Mouse (Mus musculus): Measurements from ENCODE around the gene Ppp2r2c. TPM values are rescaled to one million over a fixed set of nuclear protein-coding genes. Genes with fewer than 3 reads are reported as not detected.

Ppp2r2c gene
- total RNA-seq, 1 experiment from 2014 or later = 6.5 TPM

DNA sequence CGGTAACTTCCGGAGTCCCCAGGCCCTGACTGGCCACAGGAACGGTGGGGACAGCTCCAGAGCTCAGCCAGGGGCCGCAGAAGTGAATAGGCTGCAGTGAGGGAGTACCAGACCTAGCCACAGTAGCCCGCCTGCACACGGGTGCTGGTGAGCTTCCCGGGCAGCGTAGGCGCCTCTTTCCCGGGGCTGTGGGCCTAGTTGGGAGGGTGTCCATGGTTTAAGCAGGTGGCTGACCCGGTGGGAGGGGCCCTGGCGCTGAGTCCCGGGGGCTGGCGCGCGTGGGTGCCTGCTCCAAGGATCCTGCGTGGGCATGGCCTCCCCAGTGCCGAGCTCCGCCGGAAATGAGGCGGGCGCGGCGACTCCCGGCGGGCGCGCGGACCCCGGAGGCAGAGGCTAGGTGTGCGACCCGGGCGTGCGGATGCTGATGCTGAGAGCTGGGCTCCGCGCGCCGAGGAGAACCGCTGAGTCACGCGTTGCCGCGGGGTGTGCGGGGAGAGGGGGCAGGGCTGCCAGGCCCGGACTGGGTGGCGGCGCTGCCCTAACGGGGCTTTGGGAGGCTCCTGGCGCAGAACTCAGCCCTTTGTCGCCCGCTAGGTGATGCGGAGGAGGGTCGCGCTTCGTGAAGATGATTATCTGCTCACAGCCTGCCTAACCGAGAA lies 1.4 kb downstream of the Ppp2r2c start:
- peak; percentile 56 for DNase-seq

DNA sequence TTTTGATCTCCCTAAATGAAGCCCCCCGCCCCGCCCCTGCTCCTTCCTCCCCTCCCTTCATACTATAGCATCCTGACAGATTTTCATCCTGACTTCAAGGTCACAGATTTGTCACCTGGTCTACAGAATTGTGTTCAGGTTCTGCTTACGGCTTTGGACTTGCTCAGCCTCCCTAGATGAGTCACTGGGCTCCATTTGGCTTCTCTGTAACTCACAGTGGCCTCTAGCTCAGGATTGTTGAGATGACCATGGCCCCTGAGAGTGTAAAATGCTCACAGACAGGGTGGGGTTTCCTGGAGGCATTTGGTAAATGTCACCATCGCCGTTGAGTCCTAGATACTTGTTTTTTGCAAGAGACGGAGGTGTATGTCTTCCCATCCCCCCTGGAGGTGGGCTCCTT lies 2.6 kb downstream of the Ppp2r2c start:
- no peak for DNase-seq

- DNase-seq = no peak
Observed at GRCm38 (mm10) chr5:36875956-36876355, 7.6 kb downstream of the Ppp2r2c start.

GRCm38 (mm10) chr5:36876777-36877396 lies 8.6 kb downstream of the Ppp2r2c start:
- no peak for DNase-seq

- no peak for DNase-seq
Observed at GRCm38 (mm10) chr5:36877641-36878040, 9.3 kb downstream of the Ppp2r2c start.

GRCm38 (mm10) chr5:36878801-36879200 lies 10.5 kb downstream of the Ppp2r2c start:
- DNase-seq = no peak

DNA sequence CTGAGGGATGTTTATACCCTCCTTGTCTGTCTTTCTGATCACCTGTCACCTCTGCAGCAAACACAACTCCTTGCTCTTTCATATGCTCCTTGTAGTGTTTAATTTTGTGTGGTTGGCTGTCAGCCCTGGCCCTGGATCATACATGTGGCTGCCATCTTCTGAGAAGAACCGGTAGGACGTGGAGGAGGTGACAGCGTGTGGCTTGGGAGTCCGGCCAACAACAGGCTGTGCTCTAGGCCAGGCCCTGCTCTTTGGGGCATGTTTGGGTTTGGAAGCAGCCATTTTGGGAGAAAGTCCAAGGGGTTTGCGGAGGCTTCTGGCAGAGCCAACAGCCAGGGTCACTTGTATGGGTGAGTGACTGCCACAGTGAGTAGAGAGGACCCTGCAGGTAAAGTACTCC lies 12.3 kb downstream of the Ppp2r2c start:
- no peak for DNase-seq

- DNase-seq = no peak
Observed at GRCm38 (mm10) chr5:36883516-36883915, 15.2 kb downstream of the Ppp2r2c start.

DNA sequence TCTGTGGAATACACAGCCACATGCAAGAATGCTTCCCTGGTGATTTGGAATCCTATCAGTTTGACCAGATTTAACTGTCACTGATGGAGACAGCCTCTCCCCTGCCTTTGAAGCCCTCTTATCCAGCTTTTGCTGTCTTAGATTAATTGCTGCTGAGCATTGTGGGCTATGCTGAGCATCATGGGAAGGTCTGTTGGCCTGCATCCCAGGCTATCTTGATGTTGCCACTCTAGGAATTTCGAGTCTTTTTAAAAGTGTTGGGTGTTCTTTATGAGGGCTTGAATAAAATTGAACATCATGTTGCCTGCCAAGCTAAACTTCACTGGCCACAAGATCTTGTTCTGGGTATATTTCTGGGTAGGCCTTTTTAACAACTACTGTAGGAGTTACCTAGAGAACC lies 16.8 kb downstream of the Ppp2r2c start:
- no peak for DNase-seq

DNA sequence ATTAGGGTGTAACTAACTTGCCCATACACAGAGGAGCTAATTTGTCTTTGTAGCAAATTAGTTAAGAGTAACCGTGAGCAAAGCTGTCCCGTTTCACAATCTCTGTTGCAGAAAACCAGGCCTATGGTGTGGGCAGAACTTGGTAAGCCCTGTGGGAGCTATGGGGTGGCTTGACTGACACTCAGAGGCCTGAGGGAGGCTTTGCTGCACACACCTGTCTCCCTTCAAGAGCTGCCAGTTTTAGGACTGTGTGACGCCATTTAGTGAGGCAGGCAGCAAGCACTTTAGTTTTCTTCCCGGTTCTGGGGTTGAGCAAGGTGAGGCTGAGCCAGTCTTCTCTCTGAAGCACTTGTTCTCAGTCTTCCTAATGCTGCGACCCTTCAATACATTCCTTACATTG lies 17.3 kb downstream of the Ppp2r2c start:
- DNase-seq = no peak

GRCm38 (mm10) chr5:36886298-36886697 lies 18.0 kb downstream of the Ppp2r2c start:
- DNase-seq = no peak

- DNase-seq = no peak
Observed at GRCm38 (mm10) chr5:36886852-36887283, 18.6 kb downstream of the Ppp2r2c start.

GRCm38 (mm10) chr5:36887299-36887988 lies 19.1 kb downstream of the Ppp2r2c start:
- DNase-seq = no peak

DNA sequence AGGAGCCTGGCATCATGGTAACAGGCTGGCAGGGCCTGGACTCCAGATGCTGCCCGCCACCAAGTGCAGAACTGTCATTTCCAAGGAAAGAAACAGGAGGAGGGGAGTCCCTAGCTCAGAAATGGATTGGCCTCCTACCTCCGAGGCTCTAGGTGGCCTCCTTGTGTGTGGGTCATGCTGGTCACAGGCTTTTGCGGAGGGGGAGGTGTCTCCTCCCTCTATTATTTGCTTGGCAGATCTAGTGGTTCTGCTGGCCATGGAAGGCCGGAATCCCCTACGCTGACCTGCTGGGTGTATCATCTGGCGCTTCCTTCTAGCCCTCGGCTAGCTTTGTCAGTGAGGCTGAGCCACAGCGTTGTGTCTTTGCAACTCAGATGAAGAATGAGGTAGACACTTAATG lies 20.2 kb downstream of the Ppp2r2c start:
- no peak for DNase-seq

DNA sequence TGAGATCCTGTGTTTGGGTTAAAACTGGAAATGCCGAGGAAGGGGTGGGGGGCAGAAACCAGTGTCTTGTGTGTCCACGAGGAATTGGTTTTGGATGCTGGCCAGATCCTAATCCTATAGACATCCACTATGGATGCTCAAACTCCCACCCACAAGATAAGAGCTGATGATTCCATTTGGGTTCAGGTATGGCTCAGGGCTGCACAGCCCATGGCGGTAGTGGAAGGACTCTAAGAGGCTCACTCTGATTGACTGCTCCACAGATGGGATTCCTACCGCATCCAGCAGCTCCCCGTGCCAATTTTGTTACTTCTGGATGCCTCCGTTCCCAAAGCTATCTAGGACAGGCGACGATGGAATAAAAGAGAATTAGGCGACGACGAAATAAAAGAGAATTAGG lies 20.6 kb downstream of the Ppp2r2c start:
- no peak for DNase-seq

DNA sequence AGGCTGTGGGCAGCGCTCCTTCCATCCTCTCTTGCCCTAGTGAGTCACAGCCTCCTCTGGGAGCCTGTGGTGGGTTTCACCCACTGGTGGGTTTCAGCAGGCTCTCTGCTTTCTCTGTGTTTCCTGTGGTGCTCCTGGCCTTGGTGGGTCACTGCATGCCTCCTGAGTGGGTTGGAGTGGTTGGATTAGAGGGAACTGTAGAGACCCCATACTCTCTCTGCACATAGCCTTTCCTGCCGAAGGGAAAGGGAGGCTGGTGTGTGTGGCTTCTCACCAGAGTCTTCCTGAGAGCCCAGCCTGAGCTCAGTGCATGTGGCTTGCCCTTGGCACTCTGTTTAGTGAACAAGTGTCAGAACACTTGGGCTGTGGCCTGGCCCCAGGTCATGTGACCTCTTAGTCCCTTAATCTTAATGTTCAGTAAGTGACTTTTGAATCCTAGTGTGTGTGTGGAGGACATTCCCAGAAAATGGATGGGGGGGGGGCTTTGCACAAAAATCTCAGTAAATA lies 21.1 kb downstream of the Ppp2r2c start:
- DNase-seq = no peak

- peak; percentile 16 for DNase-seq
Observed at GRCm38 (mm10) chr5:36890794-36891193, 22.5 kb downstream of the Ppp2r2c start.

GRCm38 (mm10) chr5:36891793-36892470 lies 23.6 kb downstream of the Ppp2r2c start:
- DNase-seq = no peak

- DNase-seq = peak; percentile 20
Observed at GRCm38 (mm10) chr5:36893263-36893662, 24.9 kb downstream of the Ppp2r2c start.

- DNase-seq = no peak
Observed at GRCm38 (mm10) chr5:36894070-36894469, 25.8 kb downstream of the Ppp2r2c start.

DNA sequence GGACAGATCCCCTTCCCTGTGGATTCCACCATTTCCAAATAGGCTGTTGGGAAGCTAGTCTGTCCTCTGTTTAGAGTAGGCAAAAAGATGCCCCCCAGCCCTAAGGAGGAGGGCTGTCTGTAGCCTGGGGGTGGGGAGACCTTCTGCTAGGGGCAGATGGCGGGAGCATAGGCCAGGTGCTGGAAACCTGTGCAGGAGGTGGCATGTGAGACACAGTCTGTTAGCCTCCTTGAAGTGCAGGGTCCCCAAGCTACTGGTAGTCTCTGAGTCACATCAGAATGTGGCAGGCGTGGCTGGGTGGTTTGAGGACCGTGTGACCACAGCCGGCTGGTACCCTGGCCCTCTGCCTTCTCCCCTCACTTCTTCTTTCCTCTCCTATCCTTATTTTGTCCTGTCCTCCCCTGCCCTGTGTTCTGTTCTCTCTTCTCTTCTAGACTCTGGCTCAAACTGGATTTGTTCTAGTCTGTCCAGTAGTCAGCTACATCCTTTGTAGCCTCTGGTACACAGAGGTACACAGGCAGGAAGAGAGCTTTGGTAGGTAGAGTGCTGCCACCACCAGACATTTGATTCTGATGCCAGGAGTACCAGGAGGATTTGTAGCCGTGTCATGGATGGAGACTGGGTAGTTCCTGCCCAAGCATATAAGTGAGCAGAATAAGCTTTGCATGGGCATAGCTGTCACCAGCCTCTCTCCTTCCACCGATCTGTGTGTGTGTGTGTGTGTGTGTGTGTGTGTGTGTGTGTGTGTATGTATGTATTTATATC lies 26.5 kb downstream of the Ppp2r2c start:
- no peak for DNase-seq
